Mouse (Mus musculus): Measurements from ENCODE around the gene Krba1. TPM values are rescaled to one million over a fixed set of nuclear protein-coding genes. Genes with fewer than 3 reads are reported as not detected.

Krba1 gene
- total RNA-seq, 2 experiments from 2014 or later: 42.6 to 44.2 TPM

GRCm38 (mm10) chr6:48444310-48445180 lies 49.2 kb downstream of the Krba1 start:
- intact Hi-C loops (cut with DNase I): loop anchor here (2.0 kb wide), 3 partner anchors 50 to 96 kb away; partner anchors contain the start of gene Krba1
- DNase-seq (ENCODE audit: low spot score in 2 of 2): peak; percentile 19 to 26

- intact Hi-C loops (cut with DNase I): loop anchor here (2.0 kb wide), 3 partner anchors 51 to 95 kb away; partner anchors contain the start of gene Krba1
- peak in 1 of 2 experiments; percentile 31 for DNase-seq (ENCODE audit: low spot score in 2 of 2)
Observed at GRCm38 (mm10) chr6:48445181-48446101, 50.1 kb downstream of the Krba1 start, which contains the start of gene Zfp467. Gene Zfp467 (minus strand): TSS chr6:48445825.

GRCm38 (mm10) chr6:48446256-48446655 lies 50.9 kb downstream of the Krba1 start:
- intact Hi-C loops (cut with DNase I): no loop called here
- no peak for DNase-seq (ENCODE audit: low spot score in 2 of 2)

- intact Hi-C loops (cut with DNase I): no loop called here
- DNase-seq (ENCODE audit: low spot score in 2 of 2): no peak
Observed at GRCm38 (mm10) chr6:48446896-48447295, 51.5 kb downstream of the Krba1 start.

- intact Hi-C loops (cut with DNase I): no loop called here
- no peak for DNase-seq (ENCODE audit: low spot score in 2 of 2)
Observed at GRCm38 (mm10) chr6:48447929-48448328, 52.5 kb downstream of the Krba1 start, which contains the start of gene Sspo. Gene Sspo (plus strand): TSS chr6:48448229.

- no peak for DNase-seq (ENCODE audit: low spot score in 2 of 2)
- intact Hi-C loops (cut with DNase I): no loop called here
Observed at GRCm38 (mm10) chr6:48448527-48448926, 53.1 kb downstream of the Krba1 start.

- intact Hi-C loops (cut with DNase I): no loop called here
- no peak for DNase-seq (ENCODE audit: low spot score in 2 of 2)
Observed at GRCm38 (mm10) chr6:48452151-48452550, 56.8 kb downstream of the Krba1 start.

- no peak for DNase-seq (ENCODE audit: low spot score in 2 of 2)
- intact Hi-C loops (cut with DNase I): no loop called here
Observed at GRCm38 (mm10) chr6:48452771-48453170, 57.4 kb downstream of the Krba1 start.

GRCm38 (mm10) chr6:48464966-48465679 lies 69.7 kb downstream of the Krba1 start:
- peak; percentile 31 to 84 for DNase-seq (ENCODE audit: low spot score in 2 of 2)
- intact Hi-C loops (cut with DNase I): no loop called here

GRCm38 (mm10) chr6:48466715-48467114 lies 71.3 kb downstream of the Krba1 start:
- intact Hi-C loops (cut with DNase I): no loop called here
- no peak for DNase-seq (ENCODE audit: low spot score in 2 of 2)

GRCm38 (mm10) chr6:48467490-48467889 lies 72.1 kb downstream of the Krba1 start:
- intact Hi-C loops (cut with DNase I): no loop called here
- no peak for DNase-seq (ENCODE audit: low spot score in 2 of 2)

Small RNA genes lying within 50 kb of the gene (microRNA-seq; reads per million reads assigned to microRNA genes)
- gene Gm24325: 0 reads per million in 2 experiments

Other genes with a start within 250 kb of the Krba1 start
- 10 to 100 TPM; 21.7 to 33.1 TPM for gene Zfp467, start 50.2 kb downstream of the Krba1 start, total RNA-seq (2021)
- gene Sspo, start 52.6 kb downstream of the Krba1 start, total RNA-seq (2021): 1 to 10 TPM in 1 of 2 experiments, under 1 TPM in 1; 0.80 to 1.2 TPM
- gene Atp6v0e2, start 142.0 kb downstream of the Krba1 start, total RNA-seq (2021): 100 to 1,000 TPM; 458 to 480 TPM
- 10 to 100 TPM; 31.3 to 33.3 TPM for gene Lrrc61, start 159.2 kb downstream of the Krba1 start, total RNA-seq (2021)
- gene Rarres2, start 177.2 kb downstream of the Krba1 start, total RNA-seq (2021): 10 to 100 TPM; 15.7 to 16.6 TPM
- gene Gm45021, start 194.0 kb downstream of the Krba1 start, total RNA-seq (2021): not detected
- 10 to 100 TPM; 46.6 to 53.2 TPM for gene Repin1, start 198.3 kb downstream of the Krba1 start, total RNA-seq (2021)
- gene Gm44965, start 198.4 kb downstream of the Krba1 start, total RNA-seq (2021): not detected
- gene Zfp775, start 206.5 kb downstream of the Krba1 start, total RNA-seq (2021): 1 to 10 TPM; 5.0 to 7.2 TPM
- gene AI854703, start 231.2 kb downstream of the Krba1 start, total RNA-seq (2021): 10 to 100 TPM; 15.0 to 17.2 TPM